Mouse (Mus musculus) small intestine, adult 2 months (tissue): ENCODE data around the gene Elovl6. TPM values are rescaled to one million over a fixed set of nuclear protein-coding genes. Genes with fewer than 3 reads are reported as not detected.

Source experiments
- H3K27ac ChIP-seq: fragments of 200-500 bp; 2 replicates; pipeline ENCODE4 v1.5.1; 2012; ENCODE audit warnings: low read depth, low read length, control low read depth, inconsistent platforms; ENCODE audit not compliant: insufficient read depth
- H3K27me3 ChIP-seq: fragments of 200-500 bp; 2 replicates; pipeline ENCODE4 v1.6.1; 2012; ENCODE audit warnings: mild to moderate bottlenecking, moderate library complexity, low read length, inconsistent platforms; ENCODE audit not compliant: control insufficient read depth, insufficient read depth
- H3K36me3 ChIP-seq: fragments of 200-500 bp; 2 replicates; pipeline ENCODE4 v1.6.1; 2012; ENCODE audit warnings: mild to moderate bottlenecking, low read length, control low read depth, inconsistent platforms; ENCODE audit not compliant: control insufficient read depth, insufficient read depth
- H3K4me1 ChIP-seq: fragments of 200-500 bp; 2 replicates; pipeline ENCODE4 v1.6.1; 2012; ENCODE audit warnings: low read length, inconsistent platforms, mixed read lengths; ENCODE audit not compliant: control insufficient read depth, insufficient read depth, insufficient read length
- H3K4me3 ChIP-seq: fragments of 200-500 bp; 2 replicates; pipeline ENCODE4 v1.5.1; 2012; ENCODE audit warnings: low read depth, mild to moderate bottlenecking, control low read depth, inconsistent platforms, low read length, moderate library complexity
- CTCF ChIP-seq: fragments of 200-500 bp; IDR thresholded peaks from 2 replicates; pipeline ENCODE4 v1.5.1; 2012; ENCODE audit warnings: low read depth, mild to moderate bottlenecking, control low read depth, inconsistent platforms, low read length, moderate library complexity, mixed read lengths; ENCODE audit not compliant: insufficient replicate concordance, insufficient read length; ENCODE audit errors: extremely low read depth
- POLR2A ChIP-seq: fragments of 200-500 bp; IDR thresholded peaks from 2 replicates; pipeline ENCODE4 v1.6.1; 2012; ENCODE audit warnings: low read depth, mild to moderate bottlenecking, control low read depth, inconsistent platforms, low read length, moderate library complexity
- WGBS: fragments of 180-500 bp; shearing (Covaris S2); methylation state at CpG from one replicate; pipeline ENCODE4 v1.1.7; 2018; 5-methylcytosine and 5-hydroxymethylcytosine counted together
- polyA plus RNA-seq: library from polyadenylated mRNA; depleted of rRNA; stranded (reverse); fragments of >200 nt; gene quantifications from 2 replicates; pipeline ENCODE4 v1.2.3, GENCODE M21; 2012

Elovl6 gene
- polyA plus RNA-seq, 1 experiment, result 25.3 TPM

DNA sequence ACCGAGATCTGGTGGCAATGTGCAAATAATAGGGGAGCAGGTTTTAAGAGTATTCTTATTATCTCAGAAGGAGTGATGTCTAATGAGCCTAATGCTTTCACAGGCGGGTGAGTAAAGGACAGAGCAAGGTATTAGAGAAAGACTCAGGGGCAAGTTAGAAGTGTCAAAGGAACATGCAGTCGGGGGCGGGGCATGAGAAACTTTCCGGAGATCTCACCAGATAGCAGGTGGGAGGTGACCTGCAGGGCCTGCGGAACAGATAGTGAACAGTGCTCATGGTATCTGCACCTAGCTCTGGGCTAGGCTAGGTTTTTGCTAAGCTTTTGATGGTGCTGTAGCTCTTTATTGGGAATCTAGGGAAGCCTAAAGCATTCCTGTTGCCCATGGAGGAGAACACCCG lies 25.4 kb downstream of the Elovl6 start:
- Histone ChIP-seq H3K36me3 (peaks cover 8% of the 10 kb centered on the region; the same call in 1 of the 2 replicates), H3K27me3 (no peaks in the 10 kb centered on the region), H3K4me3 (no peak overlapping the region), H3K27ac (no peak overlapping the region), H3K4me1 (peaks cover 13% of the 10 kb centered on the region)
- TF ChIP-seq POLR2A (no peak), CTCF (no peak)
- WGBS, result 62% methylated on average over 7 of the region's 7 CpGs

DNA sequence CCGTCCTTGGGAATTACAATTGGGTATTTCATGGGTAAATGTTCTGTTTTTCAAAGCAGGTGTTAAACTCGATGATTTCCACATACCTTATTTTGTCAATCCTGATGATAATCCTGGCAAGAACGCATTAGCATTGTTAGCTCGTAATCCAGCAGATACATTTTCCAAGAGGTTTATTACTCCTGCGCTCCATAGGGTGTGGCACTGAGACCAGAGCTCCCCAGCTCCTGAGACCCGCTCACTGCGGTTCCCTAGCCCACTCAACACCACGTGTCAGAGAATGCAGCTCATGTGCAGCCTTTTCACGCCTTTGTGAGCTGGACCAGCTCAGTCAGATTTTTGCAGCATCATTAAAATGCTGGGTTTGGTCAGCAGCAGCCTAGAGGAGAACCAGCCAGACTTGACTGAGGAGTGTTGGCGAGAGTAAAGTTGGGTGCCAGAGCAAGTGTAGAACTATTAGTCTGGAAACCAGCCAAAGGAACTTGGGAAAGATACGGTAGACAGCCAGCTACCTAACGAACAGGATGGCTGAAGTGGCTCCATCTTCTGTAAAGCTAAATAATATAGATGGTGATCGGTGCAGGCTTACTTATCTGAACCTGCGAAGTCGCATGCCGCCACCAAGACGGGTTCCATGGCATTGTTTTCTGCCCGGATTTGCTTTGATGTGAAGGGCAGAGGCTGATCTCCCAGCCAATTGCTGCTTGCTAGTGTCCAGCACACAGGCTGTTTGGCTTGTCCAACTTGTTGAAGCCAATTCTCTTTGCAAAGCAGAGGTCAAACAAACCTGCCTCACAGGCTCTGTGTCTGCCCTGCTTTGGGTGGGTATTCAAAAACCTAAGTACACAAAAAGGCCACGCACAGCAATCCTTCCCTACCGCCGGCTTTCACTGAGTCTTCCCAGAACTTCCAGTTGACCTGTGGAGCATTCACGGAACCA lies 26.1 kb downstream of the Elovl6 start:
- TF ChIP-seq POLR2A (no peak), CTCF (no peak)
- H3K36me3 ChIP-seq, result peaks cover 7% of the 10 kb centered on the region; the same call in 1 of the 2 replicates
- no peak overlapping the region for H3K4me3 ChIP-seq
- H3K27me3 ChIP-seq, result no peaks in the 10 kb centered on the region
- WGBS, result 64% methylated on average over 22 of the region's 22 CpGs
- peaks cover 11% of the 10 kb centered on the region for H3K4me1 ChIP-seq
- no peak overlapping the region for H3K27ac ChIP-seq

DNA sequence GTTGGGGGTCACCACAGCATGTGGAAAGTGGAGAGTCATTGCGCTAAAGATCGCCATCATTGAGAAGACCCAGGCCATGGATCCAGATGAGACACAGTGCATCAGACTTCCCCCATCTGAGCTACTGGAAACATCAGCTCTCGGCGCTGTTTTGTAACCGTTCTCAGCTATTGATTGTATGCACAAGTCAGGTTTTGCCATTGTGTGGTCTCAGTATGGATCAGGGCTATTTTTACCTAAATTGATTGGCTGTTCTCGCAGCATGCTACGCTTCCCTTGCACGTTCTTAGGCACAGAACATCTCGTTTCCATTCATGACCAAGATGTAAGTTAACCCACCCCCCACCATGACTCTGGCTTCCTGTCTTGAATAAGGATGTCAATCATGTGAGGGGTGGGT lies 27.9 kb downstream of the Elovl6 start:
- H3K4me3 ChIP-seq, result no peak overlapping the region
- H3K27me3 ChIP-seq, result no peaks in the 10 kb centered on the region
- peaks cover 1% of the 10 kb centered on the region; the same call in 1 of the 2 replicates for H3K4me1 ChIP-seq
- peaks cover 11% of the 10 kb centered on the region; the same call in 1 of the 2 replicates for H3K36me3 ChIP-seq
- 96% methylated on average over 9 of the region's 9 CpGs for WGBS
- TF ChIP-seq POLR2A (no peak), CTCF (no peak)
- H3K27ac ChIP-seq, result no peak overlapping the region

DNA sequence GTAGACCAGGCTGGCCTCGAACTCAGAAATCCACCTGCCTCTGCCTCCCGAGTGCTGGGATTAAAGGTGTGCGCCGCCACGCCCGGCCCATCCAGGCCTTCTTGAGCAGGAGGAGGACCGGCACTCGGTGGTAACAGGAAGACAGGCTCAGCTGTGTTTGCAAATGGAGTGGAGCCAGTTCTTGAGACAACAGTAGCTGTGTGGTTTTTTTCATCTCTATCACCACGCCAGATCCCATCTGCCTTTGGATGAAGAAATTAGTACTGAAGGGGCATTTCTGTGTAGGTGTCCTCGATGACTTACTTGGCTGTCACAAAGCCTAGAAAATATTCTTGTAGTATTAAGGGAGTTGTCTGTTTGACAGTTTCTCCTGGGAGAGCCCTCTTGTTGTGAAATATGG lies 28.9 kb downstream of the Elovl6 start:
- no peaks in the 10 kb centered on the region for H3K27me3 ChIP-seq
- TF ChIP-seq POLR2A (no peak), CTCF (no peak)
- WGBS, result 80% methylated on average over 10 of the region's 10 CpGs
- peaks cover 11% of the 10 kb centered on the region; the same call in 1 of the 2 replicates for H3K36me3 ChIP-seq
- H3K4me1 ChIP-seq, result peaks cover 6% of the 10 kb centered on the region
- no peak overlapping the region for H3K27ac ChIP-seq
- no peak overlapping the region for H3K4me3 ChIP-seq

DNA sequence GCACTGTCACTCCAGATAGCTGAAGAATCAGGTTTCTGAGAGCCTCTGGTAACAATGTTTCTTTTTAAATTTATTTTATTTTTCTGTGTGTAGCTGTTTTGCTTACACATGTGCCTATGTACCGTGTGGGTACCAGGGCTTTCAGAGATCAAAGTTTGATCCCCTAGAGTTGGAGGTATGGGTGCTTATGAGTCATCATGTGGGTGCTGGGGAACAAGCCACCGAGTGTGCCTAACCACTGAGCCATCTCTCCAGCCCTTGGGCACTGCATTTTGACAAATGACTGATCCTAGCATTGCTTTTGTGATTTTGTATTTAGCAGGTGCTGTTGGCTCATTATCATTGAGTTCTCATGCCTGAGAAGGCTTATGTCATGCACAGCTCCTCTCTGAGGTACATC lies 29.7 kb downstream of the Elovl6 start:
- Histone ChIP-seq H3K4me1 (peaks cover 7% of the 10 kb centered on the region), H3K27me3 (no peaks in the 10 kb centered on the region), H3K4me3 (no peak overlapping the region), H3K36me3 (peaks cover 11% of the 10 kb centered on the region; the same call in 1 of the 2 replicates), H3K27ac (no peak overlapping the region)
- 54% methylated on average over 2 of the region's 2 CpGs for WGBS
- no peak for TF ChIP-seq POLR2A
- TF ChIP-seq CTCF, result no peak

DNA sequence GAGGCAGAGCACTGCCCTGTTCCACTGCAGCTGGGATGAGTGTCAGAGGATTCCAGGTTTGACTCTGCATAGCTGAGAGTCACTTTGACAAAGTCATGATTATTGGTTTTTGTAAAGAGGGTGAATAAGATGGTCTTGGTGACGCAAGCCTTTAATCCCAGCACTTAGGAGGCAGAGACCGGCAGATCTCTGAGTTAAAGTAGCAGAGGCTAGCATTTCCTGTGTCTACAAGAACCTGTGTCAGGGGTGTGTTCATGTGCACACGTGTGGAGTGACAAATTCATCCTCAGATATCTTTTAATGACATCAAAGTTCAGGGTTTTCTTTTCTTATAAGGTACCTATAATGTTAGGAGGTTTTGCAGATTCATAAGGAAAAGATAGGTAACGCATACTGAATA lies 30.3 kb downstream of the Elovl6 start:
- Histone ChIP-seq H3K27me3 (no peaks in the 10 kb centered on the region), H3K27ac (no peak overlapping the region), H3K4me3 (no peak overlapping the region), H3K36me3 (peaks cover 11% of the 10 kb centered on the region; the same call in 1 of the 2 replicates), H3K4me1 (peaks cover 7% of the 10 kb centered on the region)
- TF ChIP-seq POLR2A, result no peak
- TF ChIP-seq CTCF, result no peak
- 78% methylated on average over 4 of the region's 4 CpGs for WGBS

GRCm38 (mm10) chr3:129563807-129564206 lies 31.7 kb downstream of the Elovl6 start:
- Histone ChIP-seq H3K27ac (no peak overlapping the region), H3K36me3 (peaks cover 10% of the 10 kb centered on the region; the same call in 1 of the 2 replicates), H3K4me1 (peaks cover 7% of the 10 kb centered on the region; the same call in 1 of the 2 replicates), H3K27me3 (no peaks in the 10 kb centered on the region), H3K4me3 (no peak overlapping the region)
- TF ChIP-seq CTCF (no peak), POLR2A (no peak)
- WGBS, result 85% methylated on average over 4 of the region's 4 CpGs
